Mouse (Mus musculus) embryonic facial prominence, embryonic 15.5 days (tissue): ENCODE measurements around the gene Cyth2. TPM values are rescaled to one million over a fixed set of nuclear protein-coding genes. Genes with fewer than 3 reads are reported as not detected.

ENCODE experiments used
- ATAC-seq: fragments of 200-750 bp; cut with Nextera tagmentation; 2 replicates; pipeline ENCODE4 v1.8.0; 2017; ENCODE audit warnings: low read depth, moderate TSS enrichment; ENCODE audit not compliant: insufficient number of reproducible peaks, low FRiP score, low TSS enrichment
- H3K27ac ChIP-seq: fragments of 300-500 bp; sonication (generic); replicated peaks from 2 replicates; pipeline ENCODE4 v1.5.1; 2015; ENCODE audit warnings: mild to moderate bottlenecking, inconsistent platforms
- H3K27me3 ChIP-seq: fragments of 300-500 bp; sonication (generic); 2 replicates; pipeline ENCODE4 v1.6.1; 2015; ENCODE audit warnings: inconsistent platforms
- H3K36me3 ChIP-seq: fragments of 300-500 bp; sonication (generic); 2 replicates; pipeline ENCODE4 v1.6.1; 2015; ENCODE audit warnings: mild to moderate bottlenecking, inconsistent platforms
- H3K4me1 ChIP-seq: fragments of 300-500 bp; sonication (generic); 2 replicates; pipeline ENCODE4 v1.6.1; 2015; ENCODE audit warnings: inconsistent platforms
- H3K4me2 ChIP-seq: fragments of 300-500 bp; sonication (generic); replicated peaks from 2 replicates; pipeline ENCODE4 v1.6.1; 2015; ENCODE audit warnings: mild to moderate bottlenecking, inconsistent platforms
- H3K4me3 ChIP-seq: fragments of 300-500 bp; sonication (generic); replicated peaks from 2 replicates; pipeline ENCODE4 v1.5.1; 2015; ENCODE audit warnings: mild to moderate bottlenecking, inconsistent platforms
- H3K9ac ChIP-seq: fragments of 300-500 bp; sonication (generic); 2 replicates; pipeline ENCODE4 v1.6.1; 2015; ENCODE audit warnings: inconsistent platforms
- H3K9me3 ChIP-seq: fragments of 300-500 bp; sonication (generic); replicated peaks from 2 replicates; pipeline ENCODE4 v1.6.1; 2016; ENCODE audit warnings: inconsistent platforms
- WGBS: fragments of 180-500 bp; shearing (Covaris S2); methylation state at CpG from one replicate; pipeline ENCODE4 v1.1.7; 2015; 5-methylcytosine and 5-hydroxymethylcytosine counted together
- polyA plus RNA-seq: library from polyadenylated mRNA; unstranded; fragments of >200 nt; fragmentation: Nextera tagmentation; extraction: Ambion mirVana; gene quantifications from 2 replicates; pipeline ENCODE4 v1.2.1, GENCODE M21; 2015

The Cyth2 gene
- polyA plus RNA-seq, 1 experiment from 2014 or later: 129 TPM

GRCm38 (mm10) chr7:45797661-45798510 lies 16.5 kb downstream of the Cyth2 start:
- H3K27me3 ChIP-seq: peaks cover 21% of the 10 kb centered on the region
- H3K27ac ChIP-seq: no peak overlapping the region
- no peaks in the 10 kb centered on the region for H3K9me3 ChIP-seq
- peaks cover 19% of the 10 kb centered on the region for H3K36me3 ChIP-seq
- 2% methylated on average over 60 of the region's 60 CpGs for WGBS
- ATAC-seq: no peak
- H3K9ac ChIP-seq: peak overlapping the region; percentile 41
- peak overlapping the region; percentile 47 for H3K4me3 ChIP-seq
- H3K4me1 ChIP-seq: peaks cover 30% of the 10 kb centered on the region
- peak overlapping the region; percentile 75 for H3K4me2 ChIP-seq

GRCm38 (mm10) chr7:45796950-45797349 lies 17.4 kb downstream of the Cyth2 start:
- peaks cover 19% of the 10 kb centered on the region for H3K36me3 ChIP-seq
- H3K27me3 ChIP-seq: peaks cover 21% of the 10 kb centered on the region
- no peak overlapping the region for H3K9ac ChIP-seq
- ATAC-seq: no peak
- H3K4me1 ChIP-seq: peaks cover 30% of the 10 kb centered on the region
- no peak overlapping the region for H3K27ac ChIP-seq
- 36% methylated on average over 6 of the region's 6 CpGs for WGBS
- H3K9me3 ChIP-seq: no peaks in the 10 kb centered on the region
- no peak overlapping the region for H3K4me2 ChIP-seq
- H3K4me3 ChIP-seq: no peak overlapping the region

GRCm38 (mm10) chr7:45794971-45795370 lies 19.4 kb downstream of the Cyth2 start:
- H3K36me3 ChIP-seq: peaks cover 30% of the 10 kb centered on the region
- WGBS: 96% methylated on average over 29 of the region's 29 CpGs
- peaks cover 17% of the 10 kb centered on the region for H3K4me1 ChIP-seq
- no peak overlapping the region for H3K4me2 ChIP-seq
- no peak for ATAC-seq
- H3K27me3 ChIP-seq: peaks cover 21% of the 10 kb centered on the region
- no peaks in the 10 kb centered on the region for H3K9me3 ChIP-seq
- H3K27ac ChIP-seq: no peak overlapping the region
- H3K9ac ChIP-seq: no peak overlapping the region
- H3K4me3 ChIP-seq: no peak overlapping the region

DNA sequence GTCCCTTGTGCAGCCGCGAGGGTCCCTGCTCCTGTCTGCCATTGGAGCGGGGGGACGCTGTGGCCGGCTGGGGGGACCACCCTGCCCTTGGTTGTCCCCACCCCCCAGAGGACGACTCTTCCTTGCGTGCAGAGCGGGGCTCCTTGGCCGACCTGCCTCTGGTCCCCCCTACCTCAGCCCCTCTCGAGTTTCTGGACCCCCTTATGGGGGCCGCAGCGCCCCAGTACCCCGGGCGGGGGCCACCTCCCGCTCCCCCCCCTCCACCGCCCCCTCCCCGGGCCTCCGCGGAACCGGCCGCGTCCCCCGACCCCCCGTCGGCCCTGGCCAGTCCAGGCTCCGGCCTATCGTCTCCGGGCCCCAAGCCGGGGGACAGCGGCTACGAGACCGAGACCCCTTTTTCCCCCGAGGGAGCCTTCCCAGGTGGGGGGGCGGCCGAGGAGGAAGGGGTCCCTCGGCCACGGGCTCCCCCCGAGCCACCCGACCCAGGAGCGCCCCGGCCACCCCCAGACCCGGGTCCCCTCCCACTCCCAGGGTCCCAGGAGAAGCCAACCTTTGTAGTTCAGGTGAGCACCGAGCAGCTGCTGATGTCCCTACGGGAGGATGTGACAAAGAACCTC lies 20.3 kb downstream of the Cyth2 start:
- H3K4me2 ChIP-seq: no peak overlapping the region
- 90% methylated on average over 43 of the region's 44 CpGs for WGBS
- H3K4me1 ChIP-seq: peaks cover 15% of the 10 kb centered on the region
- H3K27me3 ChIP-seq: peaks cover 21% of the 10 kb centered on the region
- H3K27ac ChIP-seq: no peak overlapping the region
- peaks cover 36% of the 10 kb centered on the region for H3K36me3 ChIP-seq
- ATAC-seq: no peak
- no peaks in the 10 kb centered on the region for H3K9me3 ChIP-seq
- no peak overlapping the region for H3K4me3 ChIP-seq
- H3K9ac ChIP-seq: no peak overlapping the region

DNA sequence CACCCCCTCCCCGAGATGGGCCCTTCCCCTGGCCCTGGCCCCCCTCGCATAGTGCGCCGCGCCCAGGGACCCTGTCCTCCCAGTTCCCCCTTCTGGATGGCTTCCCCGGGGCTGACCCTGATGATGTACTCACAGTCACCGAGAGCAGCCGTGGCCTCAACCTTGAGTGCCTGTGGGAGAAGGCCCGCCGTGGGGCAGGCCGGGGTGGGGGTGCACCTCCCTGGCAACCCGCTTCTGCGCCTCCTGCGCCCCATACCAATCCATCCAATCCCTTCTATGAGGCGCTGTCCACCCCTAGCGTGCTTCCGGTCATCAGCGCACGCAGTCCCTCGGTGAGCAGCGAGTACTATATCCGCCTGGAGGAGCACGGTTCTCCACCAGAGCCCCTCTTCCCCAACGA lies 21.1 kb downstream of the Cyth2 start:
- Histone ChIP-seq H3K4me1 (peaks cover 10% of the 10 kb centered on the region), H3K27me3 (peaks cover 15% of the 10 kb centered on the region), H3K4me2 (no peak overlapping the region), H3K36me3 (peaks cover 39% of the 10 kb centered on the region), H3K4me3 (no peak overlapping the region), H3K9me3 (no peaks in the 10 kb centered on the region), H3K9ac (no peak overlapping the region), H3K27ac (no peak overlapping the region)
- no peak for ATAC-seq
- WGBS: 84% methylated on average over 24 of the region's 24 CpGs

DNA sequence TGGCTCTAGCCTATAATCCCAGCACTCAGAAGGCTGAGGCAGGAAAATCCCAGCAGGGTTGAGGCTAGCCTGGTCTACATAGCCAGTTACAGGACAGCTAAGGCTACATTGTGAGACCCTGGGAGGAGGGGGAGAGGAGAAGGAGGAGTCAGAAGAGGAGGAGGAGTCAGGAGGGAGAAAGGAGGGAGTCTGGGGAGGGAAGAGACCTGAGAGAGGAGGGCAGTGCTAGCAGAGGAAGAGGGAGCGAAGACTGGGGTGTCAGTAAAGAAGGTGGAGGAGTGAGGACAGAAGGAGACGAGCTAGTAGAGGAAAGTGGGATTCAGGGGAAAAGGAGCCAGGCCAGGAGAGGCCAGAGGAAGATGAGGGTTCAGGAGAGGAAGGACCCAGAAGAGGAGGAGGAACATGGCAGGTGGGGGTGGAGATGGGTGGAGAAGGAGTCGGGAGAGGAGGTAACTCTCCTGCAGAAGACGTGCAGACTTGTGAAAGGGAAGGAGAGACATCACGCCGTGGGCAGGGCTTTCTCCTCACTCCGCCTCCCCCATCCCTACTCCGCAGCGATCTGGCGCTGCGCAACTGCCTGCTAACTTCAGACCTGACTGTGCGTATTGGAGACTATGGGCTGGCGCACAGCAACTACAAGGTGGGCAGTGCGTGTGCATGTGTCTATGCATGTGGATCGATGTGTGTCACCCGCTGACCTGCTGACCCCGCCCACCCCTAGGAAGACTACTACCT lies 22.5 kb downstream of the Cyth2 start:
- peaks cover 39% of the 10 kb centered on the region for H3K36me3 ChIP-seq
- no peak overlapping the region for H3K27ac ChIP-seq
- H3K9me3 ChIP-seq: no peaks in the 10 kb centered on the region
- 76% methylated on average over 17 of the region's 17 CpGs for WGBS
- H3K4me1 ChIP-seq: peaks cover 7% of the 10 kb centered on the region
- no peak overlapping the region for H3K9ac ChIP-seq
- peaks cover 2% of the 10 kb centered on the region for H3K27me3 ChIP-seq
- no peak overlapping the region for H3K4me2 ChIP-seq
- ATAC-seq: no peak
- no peak overlapping the region for H3K4me3 ChIP-seq

DNA sequence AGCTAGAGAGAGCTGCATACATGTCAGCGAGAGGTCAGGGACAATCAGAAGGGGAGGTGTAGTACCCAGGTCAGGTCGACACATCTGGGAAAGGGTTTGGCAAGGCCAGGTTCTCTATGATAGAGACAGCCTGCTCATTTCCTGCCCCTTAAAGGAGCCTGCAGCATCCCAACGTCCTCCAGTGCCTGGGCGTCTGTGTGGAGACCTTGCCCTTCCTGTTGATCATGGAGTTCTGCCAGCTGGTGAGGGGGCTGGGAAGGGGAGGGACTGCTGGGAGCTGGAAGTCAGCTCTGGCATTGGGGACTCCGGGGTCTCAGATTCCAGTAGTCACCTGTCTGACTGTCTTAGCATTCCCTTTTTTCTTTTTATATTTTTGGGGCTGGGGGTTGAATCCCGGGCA lies 23.7 kb downstream of the Cyth2 start:
- peaks cover 39% of the 10 kb centered on the region for H3K36me3 ChIP-seq
- no peak overlapping the region; the same call in 1 of the 2 replicates for H3K9ac ChIP-seq
- peaks cover 19% of the 10 kb centered on the region for H3K4me1 ChIP-seq
- no peak overlapping the region for H3K4me3 ChIP-seq
- no peak overlapping the region for H3K4me2 ChIP-seq
- H3K27me3 ChIP-seq: no peaks in the 10 kb centered on the region
- WGBS: 65% methylated on average over 6 of the region's 6 CpGs
- H3K9me3 ChIP-seq: no peaks in the 10 kb centered on the region
- no peak overlapping the region for H3K27ac ChIP-seq
- ATAC-seq: no peak

GRCm38 (mm10) chr7:45787642-45788041 lies 26.7 kb downstream of the Cyth2 start:
- 88% methylated on average over 22 of the region's 22 CpGs for WGBS
- H3K27me3 ChIP-seq: no peaks in the 10 kb centered on the region
- ATAC-seq: no peak
- H3K27ac ChIP-seq: no peak overlapping the region
- H3K4me1 ChIP-seq: peaks cover 43% of the 10 kb centered on the region
- no peak overlapping the region for H3K9ac ChIP-seq
- peaks cover 19% of the 10 kb centered on the region for H3K36me3 ChIP-seq
- no peaks in the 10 kb centered on the region for H3K9me3 ChIP-seq
- no peak overlapping the region for H3K4me2 ChIP-seq
- H3K4me3 ChIP-seq: no peak overlapping the region

- ATAC-seq: peak; percentile 35; the same call in 1 of the 2 replicates
- peaks cover 19% of the 10 kb centered on the region for H3K36me3 ChIP-seq
- peak overlapping the region; percentile 48; the same call in 1 of the 2 replicates for H3K27ac ChIP-seq
These were observed 27.5 kb downstream of the Cyth2 start for GRCm38 (mm10) chr7:45786661-45787413.

DNA sequence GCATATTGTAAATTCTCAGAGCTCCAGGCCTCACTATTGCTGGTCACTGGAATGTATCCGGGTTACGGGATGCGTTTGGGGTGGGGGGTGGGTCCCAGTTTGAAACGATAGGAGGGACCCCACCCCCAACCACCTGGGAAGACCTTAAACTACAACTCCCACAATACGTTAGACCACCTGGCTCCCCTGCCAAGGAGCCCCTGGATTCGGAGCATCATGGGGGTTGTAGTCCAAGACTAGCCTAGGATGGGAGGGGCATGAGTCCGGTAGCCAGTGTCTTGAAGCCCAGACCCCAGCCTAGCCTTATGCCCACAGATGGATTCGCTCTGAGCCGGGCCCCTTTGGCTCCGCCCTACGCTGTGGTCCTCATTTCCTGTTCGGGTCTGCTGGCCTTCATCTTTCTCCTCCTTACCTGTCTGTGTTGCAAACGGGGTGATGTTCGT lies 28.2 kb downstream of the Cyth2 start:
- H3K9ac ChIP-seq: peak overlapping the region; percentile 47
- H3K27me3 ChIP-seq: no peaks in the 10 kb centered on the region
- peak overlapping the region; percentile 66 for H3K4me3 ChIP-seq
- H3K4me2 ChIP-seq: peak overlapping the region; percentile 96
- peaks cover 19% of the 10 kb centered on the region for H3K36me3 ChIP-seq
- WGBS: under 1% methylated on average over 14 of the region's 14 CpGs
- peaks cover 43% of the 10 kb centered on the region for H3K4me1 ChIP-seq
- no peaks in the 10 kb centered on the region for H3K9me3 ChIP-seq
- ATAC-seq: peak; percentile 55
- H3K27ac ChIP-seq: peak overlapping the region; percentile 44; the same call in 1 of the 2 replicates

More at GRCm38 (mm10) chr7:45786661-45787413, 27.5 kb downstream of the Cyth2 start:
- no peaks in the 10 kb centered on the region for H3K27me3 ChIP-seq
- H3K9ac ChIP-seq: peak overlapping the region; percentile 15; the same call in 1 of the 2 replicates
- 9% methylated on average over 17 of the region's 17 CpGs for WGBS
- no peaks in the 10 kb centered on the region for H3K9me3 ChIP-seq
- peak overlapping the region; percentile 96 for H3K4me2 ChIP-seq
- H3K4me3 ChIP-seq: peak overlapping the region; percentile 66
- H3K4me1 ChIP-seq: peaks cover 43% of the 10 kb centered on the region
